8 mouse cellular contexts compared by ENCODE assay signal in the genomic region with DNA sequence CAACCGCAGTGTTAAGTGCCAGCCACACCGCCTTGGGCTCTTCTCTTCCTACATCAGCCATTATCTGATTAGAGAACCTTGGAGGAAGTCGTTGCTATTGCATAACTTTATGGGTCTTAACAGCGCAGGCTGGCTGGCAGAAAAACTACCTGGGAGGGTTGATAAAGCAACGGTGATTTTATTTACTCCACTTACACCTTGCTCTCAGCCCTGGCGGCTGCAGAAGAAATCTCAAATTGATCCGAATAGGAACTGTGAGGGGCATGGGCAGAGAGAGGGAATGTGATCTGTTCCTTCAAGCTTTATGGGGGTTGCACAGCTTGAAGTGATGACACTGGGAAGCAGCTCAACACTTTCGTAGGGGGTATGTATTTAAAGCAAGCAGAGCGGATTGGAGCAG.
DNase-seq lines count a peak whose midpoint lies in the region; ATAC-seq lines count a peak whose summit lies in the region.

No protein-coding gene starts in this region.

- no peaks in the 10 kb centered on the region for H3K36me3 ChIP-seq in midbrain, embryonic 14.5 days (ENCODE audit: control insufficient read depth, insufficient read depth, low read length)
- no peaks in the 10 kb centered on the region for H3K36me3 ChIP-seq in midbrain, embryonic 11.5 days (ENCODE audit: control insufficient read depth, insufficient read depth, low read length)
- no peaks in the 10 kb centered on the region for H3K36me3 ChIP-seq in limb, embryonic 10.5 days
- H3K36me3 ChIP-seq in stomach, embryonic 16.5 days (ENCODE audit: control insufficient read depth, insufficient read depth, low read length): no peaks in the 10 kb centered on the region

- H3K9me3 ChIP-seq in midbrain, embryonic 14.5 days (ENCODE audit: control insufficient read depth, low read length): no peaks in the 10 kb centered on the region
- H3K9me3 ChIP-seq in midbrain, embryonic 11.5 days (ENCODE audit: control insufficient read depth, low read length): no peaks in the 10 kb centered on the region
- no peaks in the 10 kb centered on the region for H3K9me3 ChIP-seq in limb, embryonic 10.5 days (replicated peaks)
- H3K9me3 ChIP-seq in stomach, embryonic 16.5 days (replicated peaks; ENCODE audit: control insufficient read depth, low read length): no peaks in the 10 kb centered on the region

- 39% methylated on average over 9 of the region's 9 CpGs for WGBS in midbrain, embryonic 14.5 days
- 45% methylated on average over 9 of the region's 9 CpGs for WGBS in midbrain, embryonic 11.5 days
- WGBS in limb, embryonic 10.5 days: 19% methylated on average over 9 of the region's 9 CpGs
- WGBS in stomach, embryonic 16.5 days: 15% methylated on average over 9 of the region's 9 CpGs

- H3K4me3 ChIP-seq in midbrain, embryonic 14.5 days (replicated peaks; ENCODE audit: low read depth, low read length): no peak overlapping the region
- no peak overlapping the region for H3K4me3 ChIP-seq in midbrain, embryonic 11.5 days (ENCODE audit: low read depth, low read length)
- no peak overlapping the region for H3K4me3 ChIP-seq in limb, embryonic 10.5 days
- peak overlapping the region; percentile 37 for H3K4me3 ChIP-seq in stomach, embryonic 16.5 days (replicated peaks; ENCODE audit: low read length)

- H3K4me1 ChIP-seq in midbrain, embryonic 14.5 days (ENCODE audit: control insufficient read depth, insufficient read depth, low read length): peaks cover 23% of the 10 kb centered on the region
- peaks cover 22% of the 10 kb centered on the region for H3K4me1 ChIP-seq in midbrain, embryonic 11.5 days (ENCODE audit: control insufficient read depth, insufficient read depth, low read length)
- H3K4me1 ChIP-seq in limb, embryonic 10.5 days: peaks cover 75% of the 10 kb centered on the region
- H3K4me1 ChIP-seq in stomach, embryonic 16.5 days (ENCODE audit: control insufficient read depth, insufficient read depth, low read length): peaks cover 23% of the 10 kb centered on the region

- no peak for ATAC-seq in midbrain, embryonic 14.5 days (ENCODE audit: low FRiP score, low TSS enrichment)
- ATAC-seq in midbrain, embryonic 11.5 days (ENCODE audit: low FRiP score): no peak
- no peak for ATAC-seq in stomach, embryonic 16.5 days (ENCODE audit: insufficient read depth, low FRiP score)
- no peak for ATAC-seq in erythroblast, adult 5-6 weeks (replicated peaks; ENCODE audit: low FRiP score, poor library complexity, severe bottlenecking)

- peak; percentile 38 for DNase-seq in embryo, embryonic 10.5 days (ENCODE audit: low spot score)
- DNase-seq in embryo, embryonic 10 days (ENCODE audit: low spot score): no peak
- peak; percentile 18 for DNase-seq in midbrain, embryonic 14.5 days
- DNase-seq in midbrain, embryonic 11.5 days (ENCODE audit: low spot score, missing footprints): no peak
- DNase-seq in limb, embryonic 10.5 days (ENCODE audit: low spot score): no peak
- no peak for DNase-seq in ovary, adult 18-20 months (ENCODE audit: low spot score)

- H3K27ac ChIP-seq in midbrain, embryonic 14.5 days (replicated peaks; ENCODE audit: low read depth, low read length): peak overlapping the region; percentile 32; the same call in 1 of the 2 replicates
- H3K27ac ChIP-seq in midbrain, embryonic 11.5 days (ENCODE audit: low read depth, low read length): no peak overlapping the region
- peak overlapping the region; percentile 58 for H3K27ac ChIP-seq in limb, embryonic 10.5 days
- peak overlapping the region; percentile 94 for H3K27ac ChIP-seq in stomach, embryonic 16.5 days (ENCODE audit: low read length)

- no peak overlapping the region for H3K9ac ChIP-seq in midbrain, embryonic 14.5 days (replicated peaks; ENCODE audit: low read length)
- no peak overlapping the region for H3K9ac ChIP-seq in midbrain, embryonic 11.5 days (ENCODE audit: low read length)
- peak overlapping the region; percentile 57 for H3K9ac ChIP-seq in stomach, embryonic 16.5 days (ENCODE audit: low read length)

- H3K4me2 ChIP-seq in midbrain, embryonic 14.5 days (ENCODE audit: low read length): peak overlapping the region; percentile 15; the same call in 1 of the 2 replicates
- no peak overlapping the region for H3K4me2 ChIP-seq in midbrain, embryonic 11.5 days
- H3K4me2 ChIP-seq in stomach, embryonic 16.5 days (ENCODE audit: low read depth, low read length): peak overlapping the region; percentile 55

- H3K27me3 ChIP-seq in midbrain, embryonic 14.5 days (ENCODE audit: control insufficient read depth, insufficient read depth, low read length): no peaks in the 10 kb centered on the region
- H3K27me3 ChIP-seq in midbrain, embryonic 11.5 days (ENCODE audit: control insufficient read depth, insufficient read depth, low read length): no peaks in the 10 kb centered on the region
- peaks cover 46% of the 10 kb centered on the region for H3K27me3 ChIP-seq in limb, embryonic 10.5 days (ENCODE audit: low read depth, poor library complexity, severe bottlenecking)
- no peaks in the 10 kb centered on the region for H3K27me3 ChIP-seq in stomach, embryonic 16.5 days (ENCODE audit: control insufficient read depth, insufficient read depth, low read length)

Comparison
In these comparisons a context has a peak if more than half of its experiments do, and no peak if none do; other contexts are left out.
1. DNase-seq: peak in embryo, embryonic 10.5 days (single experiment) and midbrain, embryonic 14.5 days (single experiment); none in embryo, embryonic 10 days (single experiment), midbrain, embryonic 11.5 days (single experiment), limb, embryonic 10.5 days (single experiment) and ovary, adult 18-20 months (single experiment).